Mouse (Mus musculus): ENCODE data around the gene Plch2. TPM values are rescaled to one million over a fixed set of nuclear protein-coding genes. Genes with fewer than 3 reads are reported as not detected.

Plch2 gene
- polyA plus RNA-seq, 1 experiment from 2014 or later = 13.7 TPM

GRCm38 (mm10) chr4:155070199-155070598 lies 13.6 kb upstream of the Plch2 start:
- Histone ChIP-seq H3K36me3 (peaks cover 71% of the 10 kb centered on the region), H3K4me2 (no peak overlapping the region), H3K27me3 (no peaks in the 10 kb centered on the region), H3K4me3 (no peak overlapping the region), H3K27ac (no peak overlapping the region), H3K4me1 (peaks cover 29% of the 10 kb centered on the region), H3K9ac (no peak overlapping the region), H3K9me3 (no peaks in the 10 kb centered on the region)
- 92% methylated on average over 13 of the region's 13 CpGs for WGBS
- no peak for ATAC-seq (ENCODE audit: insufficient number of reproducible peaks, low FRiP score, low TSS enrichment, low read depth)

GRCm38 (mm10) chr4:155069191-155069590 lies 12.6 kb upstream of the Plch2 start:
- Histone ChIP-seq H3K27ac (no peak overlapping the region), H3K4me3 (no peak overlapping the region), H3K4me2 (no peak overlapping the region), H3K9ac (no peak overlapping the region), H3K36me3 (peaks cover 61% of the 10 kb centered on the region), H3K4me1 (peaks cover 29% of the 10 kb centered on the region), H3K9me3 (no peaks in the 10 kb centered on the region), H3K27me3 (no peaks in the 10 kb centered on the region)
- 84% methylated on average over 6 of the region's 6 CpGs for WGBS
- ATAC-seq (ENCODE audit: insufficient number of reproducible peaks, low FRiP score, low TSS enrichment, low read depth) = no peak

- Histone ChIP-seq H3K9ac (no peak overlapping the region), H3K36me3 (peaks cover 53% of the 10 kb centered on the region), H3K27me3 (no peaks in the 10 kb centered on the region), H3K27ac (no peak overlapping the region), H3K4me3 (no peak overlapping the region), H3K9me3 (no peaks in the 10 kb centered on the region), H3K4me2 (no peak overlapping the region), H3K4me1 (peaks cover 29% of the 10 kb centered on the region)
- no peak for ATAC-seq (ENCODE audit: insufficient number of reproducible peaks, low FRiP score, low TSS enrichment, low read depth)
- 90% methylated on average over 20 of the region's 20 CpGs for WGBS
Observed at GRCm38 (mm10) chr4:155068357-155068972, 11.9 kb upstream of the Plch2 start.

- H3K4me2 ChIP-seq = peak within 1 kb of the TSS; percentile 73
- H3K4me3 ChIP-seq = peak within 1 kb of the TSS; percentile 72
- H3K4me1 ChIP-seq = peaks cover 29% of the 10 kb centered on the region
- peak within 1 kb of the TSS; percentile 87 for H3K9ac ChIP-seq
- no peaks in the 10 kb centered on the region for H3K27me3 ChIP-seq
- H3K9me3 ChIP-seq = no peaks in the 10 kb centered on the region
- H3K27ac ChIP-seq = peak within 1 kb of the TSS; percentile 84
- peak; percentile 92 for ATAC-seq (ENCODE audit: insufficient number of reproducible peaks, low FRiP score, low TSS enrichment, low read depth)
- WGBS = under 1% methylated on average over 48 of the region's 48 CpGs
- peaks cover 38% of the 10 kb centered on the region for H3K36me3 ChIP-seq
Observed at GRCm38 (mm10) chr4:155066834-155067522, 10.4 kb upstream of the Plch2 start, which contains the start of gene Pex10. TSS of gene Pex10 (plus strand) at chr4:155067016.

GRCm38 (mm10) chr4:155065970-155066833 lies 9.6 kb upstream of the Plch2 start:
- 4% methylated on average over 15 of the region's 15 CpGs for WGBS
- Histone ChIP-seq H3K27ac (peak overlapping the region; percentile 83), H3K4me2 (peak overlapping the region; percentile 73), H3K4me3 (peak overlapping the region; percentile 72), H3K9ac (0 out of 2 replicates have a peak overlapping the region, but pooled peaks have one; percentile 24), H3K27me3 (no peaks in the 10 kb centered on the region), H3K9me3 (no peaks in the 10 kb centered on the region), H3K4me1 (peaks cover 27% of the 10 kb centered on the region), H3K36me3 (peaks cover 31% of the 10 kb centered on the region)
- peak; percentile 15 for ATAC-seq (ENCODE audit: insufficient number of reproducible peaks, low FRiP score, low TSS enrichment, low read depth)

- H3K4me2 ChIP-seq = no peak overlapping the region
- 64% methylated on average over 2 of the region's 2 CpGs for WGBS
Observed at GRCm38 (mm10) chr4:155064474-155064873, 7.9 kb upstream of the Plch2 start.

GRCm38 (mm10) chr4:155063895-155064294 lies 7.3 kb upstream of the Plch2 start:
- H3K4me2 ChIP-seq = no peak overlapping the region; the same call in 1 of the 2 replicates
- H3K9ac ChIP-seq = no peak overlapping the region
- H3K27me3 ChIP-seq = no peaks in the 10 kb centered on the region
- H3K27ac ChIP-seq = peak overlapping the region; percentile 68
- peaks cover 26% of the 10 kb centered on the region for H3K4me1 ChIP-seq
- H3K36me3 ChIP-seq = peaks cover 8% of the 10 kb centered on the region
- WGBS = 32% methylated on average over 3 of the region's 3 CpGs
- H3K4me3 ChIP-seq = no peak overlapping the region
- no peak for ATAC-seq (ENCODE audit: insufficient number of reproducible peaks, low FRiP score, low TSS enrichment, low read depth)
- no peaks in the 10 kb centered on the region for H3K9me3 ChIP-seq

More at GRCm38 (mm10) chr4:155064474-155064873, 7.9 kb upstream of the Plch2 start:
- no peak for ATAC-seq (ENCODE audit: insufficient number of reproducible peaks, low FRiP score, low TSS enrichment, low read depth)
- peak overlapping the region; percentile 68; the same call in 1 of the 2 replicates for H3K27ac ChIP-seq
- no peaks in the 10 kb centered on the region for H3K27me3 ChIP-seq
- peaks cover 13% of the 10 kb centered on the region for H3K36me3 ChIP-seq
- no peak overlapping the region for H3K9ac ChIP-seq
- peaks cover 26% of the 10 kb centered on the region for H3K4me1 ChIP-seq
- no peak overlapping the region for H3K4me3 ChIP-seq
- no peaks in the 10 kb centered on the region for H3K9me3 ChIP-seq

- H3K9ac ChIP-seq = no peak overlapping the region
- no peak overlapping the region for H3K4me2 ChIP-seq
- ATAC-seq (ENCODE audit: insufficient number of reproducible peaks, low FRiP score, low TSS enrichment, low read depth) = no peak
- H3K27ac ChIP-seq = no peak overlapping the region
- no peaks in the 10 kb centered on the region for H3K27me3 ChIP-seq
- no peak overlapping the region for H3K4me3 ChIP-seq
- peaks cover 27% of the 10 kb centered on the region for H3K4me1 ChIP-seq
- 26% methylated on average over 10 of the region's 10 CpGs for WGBS
- no peaks in the 10 kb centered on the region for H3K36me3 ChIP-seq
- no peaks in the 10 kb centered on the region for H3K9me3 ChIP-seq
Observed at GRCm38 (mm10) chr4:155058325-155058724, 1.7 kb upstream of the Plch2 start.

- no peak overlapping the region for H3K4me2 ChIP-seq
- no peaks in the 10 kb centered on the region for H3K36me3 ChIP-seq
- WGBS = 58% methylated on average over 7 of the region's 7 CpGs
- no peak overlapping the region for H3K4me3 ChIP-seq
- no peak overlapping the region for H3K27ac ChIP-seq
- H3K4me1 ChIP-seq = peaks cover 6% of the 10 kb centered on the region; the same call in 1 of the 2 replicates
- H3K9ac ChIP-seq = no peak overlapping the region
- peaks cover 19% of the 10 kb centered on the region for H3K27me3 ChIP-seq
- no peak for ATAC-seq (ENCODE audit: insufficient number of reproducible peaks, low FRiP score, low TSS enrichment, low read depth)
- no peaks in the 10 kb centered on the region for H3K9me3 ChIP-seq
Observed at GRCm38 (mm10) chr4:155050116-155050515, 6.5 kb downstream of the Plch2 start.

- Histone ChIP-seq H3K27ac (no peak overlapping the region), H3K36me3 (no peaks in the 10 kb centered on the region), H3K4me3 (no peak overlapping the region), H3K4me1 (peaks cover 9% of the 10 kb centered on the region), H3K9ac (no peak overlapping the region), H3K27me3 (peaks cover 53% of the 10 kb centered on the region), H3K4me2 (no peak overlapping the region), H3K9me3 (no peaks in the 10 kb centered on the region)
- no peak for ATAC-seq (ENCODE audit: insufficient number of reproducible peaks, low FRiP score, low TSS enrichment, low read depth)
- 77% methylated on average over 14 of the region's 14 CpGs for WGBS
Observed at GRCm38 (mm10) chr4:155046636-155047035, 9.9 kb downstream of the Plch2 start.

- H3K9me3 ChIP-seq = no peaks in the 10 kb centered on the region
- no peaks in the 10 kb centered on the region for H3K36me3 ChIP-seq
- H3K4me2 ChIP-seq = peak overlapping the region; percentile 72
- no peak for ATAC-seq (ENCODE audit: insufficient number of reproducible peaks, low FRiP score, low TSS enrichment, low read depth)
- no peak overlapping the region for H3K9ac ChIP-seq
- no peak overlapping the region for H3K27ac ChIP-seq
- H3K4me3 ChIP-seq = peak overlapping the region; percentile 38
- H3K4me1 ChIP-seq = peaks cover 9% of the 10 kb centered on the region
- WGBS = 3% methylated on average over 22 of the region's 25 CpGs
- H3K27me3 ChIP-seq = peaks cover 78% of the 10 kb centered on the region
Observed at GRCm38 (mm10) chr4:155043289-155043625, 13.3 kb downstream of the Plch2 start.

Measured in limb, embryonic 15.5 days (tissue).